Mouse (Mus musculus): ENCODE results near the gene Defb46. TPM values are rescaled to one million over a fixed set of nuclear protein-coding genes. Genes with fewer than 3 reads are reported as not detected.

Gene Defb46
- total RNA-seq (2014; rRNA removed) (not detected in 2 replicates), polyA plus RNA-seq (2012; rRNA removed) (not detected in 2 replicates)

DNA sequence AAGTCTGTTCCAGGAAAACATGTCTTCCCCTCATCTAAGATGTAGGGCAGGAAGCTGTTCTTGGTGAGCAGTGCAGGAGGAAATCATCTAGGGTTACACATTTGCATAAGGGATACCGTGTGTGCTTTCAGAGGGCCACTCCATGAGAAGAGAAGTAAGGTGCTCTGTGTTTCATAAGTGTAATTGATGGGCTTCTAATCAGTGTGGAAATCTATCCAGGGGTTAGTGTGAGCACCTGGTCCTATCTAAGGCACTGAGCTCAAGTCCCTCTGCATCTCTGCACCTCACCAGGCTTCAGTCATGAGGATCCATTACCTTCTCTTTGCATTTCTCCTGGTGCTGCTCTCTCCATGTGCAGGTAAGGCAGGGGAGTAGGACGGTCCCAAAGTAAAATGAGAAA, at the start of gene Defb46:
Gene Defb46, plus strand, starts transcription at position 301 of the 400 bp plus-strand sequence.
- Histone ChIP-seq H3K27ac (replicated peaks; ENCODE audit: insufficient read depth, low read depth, low read length) (no peak within 1 kb of the TSS), H3K36me3 (ENCODE audit: control insufficient read depth, insufficient read depth, low read length) (no peaks in the 10 kb centered on the region), H3K4me3 (ENCODE audit: insufficient read depth, low read depth, low read length) (no peak within 1 kb of the TSS), H3K79me2 (ENCODE audit: control insufficient read depth, insufficient read depth, low read length) (no peaks in the 10 kb centered on the region), H3K9ac (ENCODE audit: low read depth, low read length) (no peak within 1 kb of the TSS), H3K4me1 (ENCODE audit: control insufficient read depth, insufficient read depth, low read length) (no peaks in the 10 kb centered on the region), H3K27me3 (ENCODE audit: control insufficient read depth, insufficient read depth, low read length) (no peaks in the 10 kb centered on the region)
- 63% methylated on average over 2 of the region's 2 CpGs for WGBS
- DNase-seq (ENCODE audit: extremely low read depth, low read depth, low spot score), result no peak
- TF ChIP-seq CTCF (IDR thresholded peaks at IDR 0.05; ENCODE audit: low read depth, low read length), result no peak
- TF ChIP-seq POLR2A (IDR thresholded peaks at IDR 0.05; ENCODE audit: extremely low read depth, insufficient read depth, low read length), result no peak

DNA sequence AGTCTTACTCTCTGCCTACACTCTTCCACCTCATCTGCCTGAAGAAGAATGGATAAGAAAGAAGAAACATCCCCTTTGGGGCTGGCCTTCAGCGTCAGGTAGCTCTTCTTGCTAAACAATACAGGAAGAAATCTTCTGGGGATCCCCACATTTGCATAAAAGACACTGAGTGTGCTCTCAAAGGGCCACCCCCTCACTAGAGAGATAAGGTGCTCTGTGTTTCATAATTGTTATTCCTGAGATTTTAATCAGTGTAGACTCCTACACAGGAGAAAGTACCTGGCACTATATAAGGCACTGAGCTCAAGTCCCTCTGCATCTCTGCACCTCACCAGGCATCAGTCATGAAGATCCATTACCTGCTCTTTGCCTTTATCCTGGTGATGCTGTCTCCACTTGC, 14.6 kb upstream of the Defb46 start, which contains the start of gene Defb6:
Gene Defb6, plus strand, starts transcription at position 318 of the 400 bp plus-strand sequence.
- DNase-seq (ENCODE audit: extremely low read depth, low read depth, low spot score), result no peak
- 66% methylated on average over 1 of the region's 1 CpGs for WGBS
- no peaks in the 10 kb centered on the region for H3K36me3 ChIP-seq (ENCODE audit: control insufficient read depth, insufficient read depth, low read length)
- no peaks in the 10 kb centered on the region for H3K4me1 ChIP-seq (ENCODE audit: control insufficient read depth, insufficient read depth, low read length)
- H3K4me3 ChIP-seq (ENCODE audit: insufficient read depth, low read depth, low read length), result no peak within 1 kb of the TSS
- no peaks in the 10 kb centered on the region for H3K79me2 ChIP-seq (ENCODE audit: control insufficient read depth, insufficient read depth, low read length)
- H3K27me3 ChIP-seq (ENCODE audit: control insufficient read depth, insufficient read depth, low read length), result no peaks in the 10 kb centered on the region
- TF ChIP-seq POLR2A (IDR thresholded peaks at IDR 0.05; ENCODE audit: extremely low read depth, insufficient read depth, low read length), result no peak
- no peak within 1 kb of the TSS for H3K9ac ChIP-seq (ENCODE audit: low read depth, low read length)
- no peak within 1 kb of the TSS for H3K27ac ChIP-seq (replicated peaks; ENCODE audit: insufficient read depth, low read depth, low read length)

GRCm38 (mm10) chr8:19238101-19238500, 1.6 kb upstream of the Defb46 start:
- WGBS, result 44% methylated on average over 1 of the region's 1 CpGs
- Histone ChIP-seq H3K4me1 (ENCODE audit: control insufficient read depth, insufficient read depth, low read length) (no peaks in the 10 kb centered on the region), H3K27ac (replicated peaks; ENCODE audit: insufficient read depth, low read depth, low read length) (no peak overlapping the region), H3K9ac (ENCODE audit: low read depth, low read length) (no peak overlapping the region), H3K27me3 (ENCODE audit: control insufficient read depth, insufficient read depth, low read length) (no peaks in the 10 kb centered on the region), H3K36me3 (ENCODE audit: control insufficient read depth, insufficient read depth, low read length) (no peaks in the 10 kb centered on the region), H3K79me2 (ENCODE audit: control insufficient read depth, insufficient read depth, low read length) (no peaks in the 10 kb centered on the region), H3K4me3 (ENCODE audit: insufficient read depth, low read depth, low read length) (no peak overlapping the region)
- DNase-seq (ENCODE audit: extremely low read depth, low read depth, low spot score), result no peak
- TF ChIP-seq CTCF (IDR thresholded peaks at IDR 0.05; ENCODE audit: low read depth, low read length), result no peak
- no peak for TF ChIP-seq POLR2A (IDR thresholded peaks at IDR 0.05; ENCODE audit: extremely low read depth, insufficient read depth, low read length)

DNA sequence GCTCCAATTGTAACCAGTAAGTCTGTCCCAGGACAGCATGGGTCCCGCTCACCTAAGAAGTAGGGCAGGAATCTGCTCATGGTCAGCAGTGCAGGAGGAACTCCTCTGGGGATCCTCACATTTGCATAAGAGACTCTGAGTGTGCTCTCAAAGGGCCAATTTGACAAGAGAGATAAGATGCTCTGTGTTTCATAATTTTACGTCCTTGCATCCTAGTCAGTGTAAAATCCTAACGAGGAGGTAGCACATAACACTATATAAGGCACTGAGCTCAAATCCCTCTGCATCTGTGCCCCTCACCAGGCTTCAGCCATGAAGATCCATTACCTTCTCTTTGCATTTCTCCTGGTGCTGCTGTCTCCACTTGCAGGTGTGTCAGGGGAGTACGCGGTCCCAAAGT, 7.6 kb downstream of the Defb46 start, which contains the start of gene Defb5:
Gene Defb5, plus strand, starts transcription at position 301 of the 400 bp plus-strand sequence.
- Histone ChIP-seq H3K27ac (replicated peaks; ENCODE audit: insufficient read depth, low read depth, low read length) (no peak within 1 kb of the TSS), H3K27me3 (ENCODE audit: control insufficient read depth, insufficient read depth, low read length) (no peaks in the 10 kb centered on the region), H3K79me2 (ENCODE audit: control insufficient read depth, insufficient read depth, low read length) (no peaks in the 10 kb centered on the region), H3K36me3 (ENCODE audit: control insufficient read depth, insufficient read depth, low read length) (no peaks in the 10 kb centered on the region), H3K4me1 (ENCODE audit: control insufficient read depth, insufficient read depth, low read length) (no peaks in the 10 kb centered on the region), H3K9ac (ENCODE audit: low read depth, low read length) (no peak within 1 kb of the TSS), H3K4me3 (ENCODE audit: insufficient read depth, low read depth, low read length) (no peak within 1 kb of the TSS)
- TF ChIP-seq POLR2A (IDR thresholded peaks at IDR 0.05; ENCODE audit: extremely low read depth, insufficient read depth, low read length) (no peak), CTCF (IDR thresholded peaks at IDR 0.05; ENCODE audit: low read depth, low read length) (no peak)
- 85% methylated on average over 5 of the region's 5 CpGs for WGBS
- DNase-seq (ENCODE audit: extremely low read depth, low read depth, low spot score), result no peak

- H3K4me1 ChIP-seq (ENCODE audit: control insufficient read depth, insufficient read depth, low read length), result no peaks in the 10 kb centered on the region
- TF ChIP-seq CTCF (IDR thresholded peaks at IDR 0.05; ENCODE audit: low read depth, low read length), result no peak
- TF ChIP-seq POLR2A (IDR thresholded peaks at IDR 0.05; ENCODE audit: extremely low read depth, insufficient read depth, low read length), result no peak
- H3K9ac ChIP-seq (ENCODE audit: low read depth, low read length), result no peak overlapping the region
- H3K36me3 ChIP-seq (ENCODE audit: control insufficient read depth, insufficient read depth, low read length), result no peaks in the 10 kb centered on the region
- H3K79me2 ChIP-seq (ENCODE audit: control insufficient read depth, insufficient read depth, low read length), result no peaks in the 10 kb centered on the region
- H3K27ac ChIP-seq (replicated peaks; ENCODE audit: insufficient read depth, low read depth, low read length), result no peak overlapping the region
- no peak for DNase-seq (ENCODE audit: extremely low read depth, low read depth, low spot score)
- no peaks in the 10 kb centered on the region for H3K27me3 ChIP-seq (ENCODE audit: control insufficient read depth, insufficient read depth, low read length)
- no peak overlapping the region for H3K4me3 ChIP-seq (ENCODE audit: insufficient read depth, low read depth, low read length)
Observed at GRCm38 (mm10) chr8:19258136-19258535, 18.4 kb downstream of the Defb46 start.

DNA sequence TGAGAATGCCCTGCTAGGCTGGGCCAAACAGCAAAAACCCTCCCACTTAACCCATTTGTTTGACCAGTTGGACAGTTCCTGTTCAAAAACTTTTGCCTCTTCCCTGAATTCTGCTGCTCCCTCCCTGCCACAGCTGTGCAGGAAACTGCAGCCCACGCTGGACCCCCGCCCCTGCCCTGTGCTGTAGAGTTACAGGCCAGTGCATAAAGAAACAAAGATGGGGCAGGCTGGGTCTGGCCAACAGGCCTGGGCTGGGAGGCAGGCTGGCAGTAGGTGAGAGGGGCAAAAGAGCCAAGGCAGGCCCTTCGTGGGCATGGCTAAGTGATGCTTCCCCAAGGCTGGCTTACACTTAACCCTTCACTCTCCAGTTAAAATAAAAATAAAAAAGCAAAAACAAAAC, 20.0 kb downstream of the Defb46 start:
- Histone ChIP-seq H3K4me1 (ENCODE audit: control insufficient read depth, insufficient read depth, low read length) (no peaks in the 10 kb centered on the region), H3K9ac (ENCODE audit: low read depth, low read length) (no peak overlapping the region), H3K4me3 (ENCODE audit: insufficient read depth, low read depth, low read length) (no peak overlapping the region), H3K27ac (replicated peaks; ENCODE audit: insufficient read depth, low read depth, low read length) (no peak overlapping the region), H3K36me3 (ENCODE audit: control insufficient read depth, insufficient read depth, low read length) (no peaks in the 10 kb centered on the region), H3K79me2 (ENCODE audit: control insufficient read depth, insufficient read depth, low read length) (no peaks in the 10 kb centered on the region), H3K27me3 (ENCODE audit: control insufficient read depth, insufficient read depth, low read length) (no peaks in the 10 kb centered on the region)
- no peak for DNase-seq (ENCODE audit: extremely low read depth, low read depth, low spot score)
- TF ChIP-seq CTCF (IDR thresholded peaks at IDR 0.05; ENCODE audit: low read depth, low read length) (no peak), POLR2A (IDR thresholded peaks at IDR 0.05; ENCODE audit: extremely low read depth, insufficient read depth, low read length) (no peak)
- 34% methylated on average over 3 of the region's 3 CpGs for WGBS

Other genes with a start within 250 kb of the Defb46 start
- gene Defb37, start 248.9 kb upstream of the Defb46 start, total RNA-seq (2014; rRNA removed), result not detected in 2 replicates
- gene Defb37, start 248.9 kb upstream of the Defb46 start, polyA plus RNA-seq (2012; rRNA removed), result not detected in 2 replicates
- gene Defb38, start 213.3 kb upstream of the Defb46 start, total RNA-seq (2014; rRNA removed), result not detected in 2 replicates
- gene Defb38, start 213.3 kb upstream of the Defb46 start, polyA plus RNA-seq (2012; rRNA removed), result not detected in 2 replicates
- not detected in 2 replicates for gene Defb39, start 175.1 kb upstream of the Defb46 start, total RNA-seq (2014; rRNA removed)
- not detected in 2 replicates for gene Defb39, start 175.1 kb upstream of the Defb46 start, polyA plus RNA-seq (2012; rRNA removed)
- not detected in 2 replicates for gene Defb12, start 125.1 kb upstream of the Defb46 start, total RNA-seq (2014; rRNA removed)
- not detected in 2 replicates for gene Defb12, start 125.1 kb upstream of the Defb46 start, polyA plus RNA-seq (2012; rRNA removed)
- gene Defb34, start 116.2 kb upstream of the Defb46 start, total RNA-seq (2014; rRNA removed), result not detected in 2 replicates
- gene Defb34, start 116.2 kb upstream of the Defb46 start, polyA plus RNA-seq (2012; rRNA removed), result not detected in 2 replicates
- gene Gm45826, start 99.1 kb upstream of the Defb46 start, total RNA-seq (2014; rRNA removed), result not detected in 2 replicates
- gene Gm45826, start 99.1 kb upstream of the Defb46 start, polyA plus RNA-seq (2012; rRNA removed), result not detected in 2 replicates
- gene Defb14, start 45.6 kb upstream of the Defb46 start, total RNA-seq (2014; rRNA removed), result not detected in 2 replicates
- not detected in 2 replicates for gene Defb14, start 45.6 kb upstream of the Defb46 start, polyA plus RNA-seq (2012; rRNA removed)
- not detected in 2 replicates for gene Defb4, start 41.2 kb upstream of the Defb46 start, total RNA-seq (2014; rRNA removed)
- not detected in 2 replicates for gene Defb4, start 41.2 kb upstream of the Defb46 start, polyA plus RNA-seq (2012; rRNA removed)
- not detected in 2 replicates for gene Defb6, start 14.4 kb upstream of the Defb46 start, total RNA-seq (2014; rRNA removed)
- gene Defb6, start 14.4 kb upstream of the Defb46 start, polyA plus RNA-seq (2012; rRNA removed), result not detected in 2 replicates
- not detected in 2 replicates for gene Defb5, start 7.7 kb downstream of the Defb46 start, total RNA-seq (2014; rRNA removed)
- gene Defb5, start 7.7 kb downstream of the Defb46 start, polyA plus RNA-seq (2012; rRNA removed), result not detected in 2 replicates
- gene Defb3, start 53.4 kb downstream of the Defb46 start, total RNA-seq (2014; rRNA removed), result not detected in 2 replicates
- not detected in 2 replicates for gene Defb3, start 53.4 kb downstream of the Defb46 start, polyA plus RNA-seq (2012; rRNA removed)
- not detected in 2 replicates for gene Defb8, start 207.7 kb downstream of the Defb46 start, total RNA-seq (2014; rRNA removed)
- not detected in 2 replicates for gene Defb8, start 207.7 kb downstream of the Defb46 start, polyA plus RNA-seq (2012; rRNA removed)

All from liver, adult 2 months (tissue).